Mouse (Mus musculus): Measurements from ENCODE around the gene Ggact. TPM values are rescaled to one million over a fixed set of nuclear protein-coding genes. Genes with fewer than 3 reads are reported as not detected.

Ggact gene
- polyA plus RNA-seq, 1 experiment = 6.3 TPM

- Histone ChIP-seq H3K4me3 (replicated peaks) (no peak overlapping the region), H3K4me1 (no peaks in the 10 kb centered on the region), H3K27me3 (replicated peaks) (peaks cover 7% of the 10 kb centered on the region), H3K36me3 (replicated peaks; ENCODE audit: low read length) (no peaks in the 10 kb centered on the region), H3K9me3 (no peaks in the 10 kb centered on the region)
- no peak for TF ChIP-seq GATA1 (IDR thresholded peaks at IDR 0.05; ENCODE audit: borderline replicate concordance, low read length)
- TF ChIP-seq FLI1 (IDR thresholded peaks at IDR 0.05; ENCODE audit: low read length) = no peak
Observed at GRCm38 (mm10) chr14:122875056-122875455, 38.5 kb downstream of the Ggact start.

GRCm38 (mm10) chr14:122872612-122873011, 40.9 kb downstream of the Ggact start:
- Histone ChIP-seq H3K9me3 (no peaks in the 10 kb centered on the region), H3K4me3 (replicated peaks) (no peak overlapping the region), H3K4me1 (no peaks in the 10 kb centered on the region), H3K36me3 (replicated peaks; ENCODE audit: low read length) (no peaks in the 10 kb centered on the region), H3K27me3 (replicated peaks) (peaks cover 7% of the 10 kb centered on the region)
- TF ChIP-seq GATA1 (IDR thresholded peaks at IDR 0.05; ENCODE audit: borderline replicate concordance, low read length) = no peak
- no peak for TF ChIP-seq FLI1 (IDR thresholded peaks at IDR 0.05; ENCODE audit: low read length)

GRCm38 (mm10) chr14:122871841-122872580, 41.5 kb downstream of the Ggact start:
- Histone ChIP-seq H3K27me3 (replicated peaks) (peaks cover 7% of the 10 kb centered on the region), H3K36me3 (replicated peaks; ENCODE audit: low read length) (no peaks in the 10 kb centered on the region), H3K4me3 (replicated peaks) (no peak overlapping the region), H3K4me1 (no peaks in the 10 kb centered on the region), H3K9me3 (no peaks in the 10 kb centered on the region)
- TF ChIP-seq FLI1 (IDR thresholded peaks at IDR 0.05; ENCODE audit: low read length) (no peak), GATA1 (IDR thresholded peaks at IDR 0.05; ENCODE audit: borderline replicate concordance, low read length) (no peak)

GRCm38 (mm10) chr14:122869831-122870230, 43.7 kb downstream of the Ggact start:
- Histone ChIP-seq H3K36me3 (replicated peaks; ENCODE audit: low read length) (no peaks in the 10 kb centered on the region), H3K9me3 (no peaks in the 10 kb centered on the region), H3K4me1 (no peaks in the 10 kb centered on the region), H3K27me3 (replicated peaks) (peaks cover 7% of the 10 kb centered on the region), H3K4me3 (replicated peaks) (no peak overlapping the region)
- no peak for TF ChIP-seq FLI1 (IDR thresholded peaks at IDR 0.05; ENCODE audit: low read length)

- Histone ChIP-seq H3K4me1 (no peaks in the 10 kb centered on the region), H3K9me3 (no peaks in the 10 kb centered on the region), H3K4me3 (replicated peaks) (no peak overlapping the region), H3K36me3 (replicated peaks; ENCODE audit: low read length) (no peaks in the 10 kb centered on the region), H3K27me3 (replicated peaks) (peaks cover 2% of the 10 kb centered on the region)
- no peak for TF ChIP-seq GATA1 (IDR thresholded peaks at IDR 0.05; ENCODE audit: borderline replicate concordance, low read length)
- TF ChIP-seq FLI1 (IDR thresholded peaks at IDR 0.05; ENCODE audit: low read length) = no peak
Observed at GRCm38 (mm10) chr14:122867531-122868285, 45.8 kb downstream of the Ggact start.

- H3K9me3 ChIP-seq = no peaks in the 10 kb centered on the region
- H3K36me3 ChIP-seq (replicated peaks; ENCODE audit: low read length) = no peaks in the 10 kb centered on the region
- H3K4me1 ChIP-seq = no peaks in the 10 kb centered on the region
- no peak overlapping the region for H3K4me3 ChIP-seq (replicated peaks)
- TF ChIP-seq FLI1 (IDR thresholded peaks at IDR 0.05; ENCODE audit: low read length) (no peak), GATA1 (IDR thresholded peaks at IDR 0.05; ENCODE audit: borderline replicate concordance, low read length) (no peak)
- H3K27me3 ChIP-seq (replicated peaks) = no peaks in the 10 kb centered on the region
Observed at GRCm38 (mm10) chr14:122865462-122866129, 48.0 kb downstream of the Ggact start.

GRCm38 (mm10) chr14:122862623-122863022, 50.9 kb downstream of the Ggact start:
- H3K27me3 ChIP-seq (replicated peaks) = no peaks in the 10 kb centered on the region
- no peaks in the 10 kb centered on the region for H3K36me3 ChIP-seq (replicated peaks; ENCODE audit: low read length)
- TF ChIP-seq GATA1 (IDR thresholded peaks at IDR 0.05; ENCODE audit: borderline replicate concordance, low read length) (no peak), FLI1 (IDR thresholded peaks at IDR 0.05; ENCODE audit: low read length) (no peak)
- no peaks in the 10 kb centered on the region for H3K4me1 ChIP-seq
- H3K9me3 ChIP-seq = peaks cover 19% of the 10 kb centered on the region
- H3K4me3 ChIP-seq (replicated peaks) = no peak overlapping the region

- no peaks in the 10 kb centered on the region for H3K27me3 ChIP-seq (replicated peaks)
- no peak overlapping the region for H3K4me3 ChIP-seq (replicated peaks)
- H3K4me1 ChIP-seq = no peaks in the 10 kb centered on the region
- peaks cover 19% of the 10 kb centered on the region for H3K9me3 ChIP-seq
- no peaks in the 10 kb centered on the region for H3K36me3 ChIP-seq (replicated peaks; ENCODE audit: low read length)
- no peak for TF ChIP-seq GATA1 (IDR thresholded peaks at IDR 0.05; ENCODE audit: borderline replicate concordance, low read length)
- TF ChIP-seq FLI1 (IDR thresholded peaks at IDR 0.05; ENCODE audit: low read length) = no peak
Observed at GRCm38 (mm10) chr14:122859792-122860191, 53.8 kb downstream of the Ggact start.

- 0 out of 2 replicates have a peak, but pooled peaks cover 3% of the 10 kb centered on the region for H3K4me1 ChIP-seq
- H3K27me3 ChIP-seq (replicated peaks) = no peaks in the 10 kb centered on the region
- no peak overlapping the region for H3K4me3 ChIP-seq (replicated peaks)
- TF ChIP-seq GATA1 (IDR thresholded peaks at IDR 0.05; ENCODE audit: borderline replicate concordance, low read length) (no peak), FLI1 (IDR thresholded peaks at IDR 0.05; ENCODE audit: low read length) (no peak)
- no peaks in the 10 kb centered on the region for H3K36me3 ChIP-seq (replicated peaks; ENCODE audit: low read length)
- H3K9me3 ChIP-seq = no peaks in the 10 kb centered on the region
Observed at GRCm38 (mm10) chr14:122852506-122853057, 61.0 kb downstream of the Ggact start.
